Mouse (Mus musculus) hindbrain, postnatal 0 days (tissue): ENCODE results near the gene Tsks. TPM values are rescaled to one million over a fixed set of nuclear protein-coding genes. Genes with fewer than 3 reads are reported as not detected.

Source experiments
- ATAC-seq: fragments of 200-750 bp; cut with Nextera tagmentation; 2 replicates; pipeline ENCODE4 v1.8.0; 2017; ENCODE audit warnings: mild to moderate bottlenecking, moderate TSS enrichment, moderate library complexity
- DNase-seq: peaks from one replicate; pipeline ENCODE4 v3.0.0-alpha.2; 2015; ENCODE audit warnings: low spot score
- H3K27ac ChIP-seq: fragments of 300-500 bp; sonication (generic); 2 replicates; pipeline ENCODE4 v1.5.1; 2014; ENCODE audit warnings: mild to moderate bottlenecking
- H3K27me3 ChIP-seq: fragments of 300-500 bp; sonication (generic); 2 replicates; pipeline ENCODE4 v1.6.1; 2014; ENCODE audit warnings: low read length, mixed read lengths; ENCODE audit not compliant: insufficient read depth
- H3K36me3 ChIP-seq: fragments of 300-500 bp; sonication (generic); 2 replicates; pipeline ENCODE4 v1.6.1; 2014; ENCODE audit warnings: low read length, mixed read lengths; ENCODE audit not compliant: insufficient read depth
- H3K4me1 ChIP-seq: fragments of 300-500 bp; sonication (generic); 2 replicates; pipeline ENCODE4 v1.6.1; 2014; ENCODE audit warnings: antibody characterized with exemption, low read length, mixed read lengths; ENCODE audit not compliant: insufficient read depth
- H3K4me2 ChIP-seq: fragments of 300-500 bp; sonication (generic); 2 replicates; pipeline ENCODE4 v1.6.1; 2014; ENCODE audit warnings: low read depth, mild to moderate bottlenecking, low read length, moderate library complexity, mixed read lengths
- H3K4me3 ChIP-seq: fragments of 300-500 bp; sonication (generic); 2 replicates; pipeline ENCODE4 v1.5.1; 2014; ENCODE audit warnings: low read length
- H3K9ac ChIP-seq: fragments of 300-500 bp; sonication (generic); replicated peaks from 2 replicates; pipeline ENCODE4 v1.6.1; 2014; ENCODE audit warnings: mild to moderate bottlenecking, low read length, moderate library complexity, mixed read lengths
- H3K9me3 ChIP-seq: fragments of 300-500 bp; sonication (generic); 2 replicates; pipeline ENCODE4 v1.6.1; 2016; ENCODE audit warnings: low read length, mixed read lengths
- CTCF ChIP-seq: IDR thresholded peaks from 2 replicates; pipeline ENCODE4 v1.5.1; 2016; ENCODE audit warnings: antibody characterized with exemption, control low read depth, low read depth
- WGBS: fragments of 180-500 bp; shearing (Covaris S2); extraction: QIAGEN DNeasy Blood & Tissue Kit; methylation state at CpG from one replicate; pipeline ENCODE4 v1.1.7; 2014; 5-methylcytosine and 5-hydroxymethylcytosine counted together
- polyA plus RNA-seq: library from polyadenylated mRNA; unstranded; fragments of >200 nt; fragmentation: Nextera tagmentation; extraction: Ambion mirVana; gene quantifications from 2 replicates; pipeline ENCODE4 v1.2.1, GENCODE M21; 2015
- total RNA-seq: library from RNA; depleted of rRNA; stranded (reverse); fragments of >200 nt; gene quantifications from 2 replicates; pipeline ENCODE4 v1.2.3, GENCODE M21; 2014

Tsks gene
- total and polyA plus RNA-seq, 2 experiments from 2014 or later: 0.25 TPM; not detected in 1

DNA sequence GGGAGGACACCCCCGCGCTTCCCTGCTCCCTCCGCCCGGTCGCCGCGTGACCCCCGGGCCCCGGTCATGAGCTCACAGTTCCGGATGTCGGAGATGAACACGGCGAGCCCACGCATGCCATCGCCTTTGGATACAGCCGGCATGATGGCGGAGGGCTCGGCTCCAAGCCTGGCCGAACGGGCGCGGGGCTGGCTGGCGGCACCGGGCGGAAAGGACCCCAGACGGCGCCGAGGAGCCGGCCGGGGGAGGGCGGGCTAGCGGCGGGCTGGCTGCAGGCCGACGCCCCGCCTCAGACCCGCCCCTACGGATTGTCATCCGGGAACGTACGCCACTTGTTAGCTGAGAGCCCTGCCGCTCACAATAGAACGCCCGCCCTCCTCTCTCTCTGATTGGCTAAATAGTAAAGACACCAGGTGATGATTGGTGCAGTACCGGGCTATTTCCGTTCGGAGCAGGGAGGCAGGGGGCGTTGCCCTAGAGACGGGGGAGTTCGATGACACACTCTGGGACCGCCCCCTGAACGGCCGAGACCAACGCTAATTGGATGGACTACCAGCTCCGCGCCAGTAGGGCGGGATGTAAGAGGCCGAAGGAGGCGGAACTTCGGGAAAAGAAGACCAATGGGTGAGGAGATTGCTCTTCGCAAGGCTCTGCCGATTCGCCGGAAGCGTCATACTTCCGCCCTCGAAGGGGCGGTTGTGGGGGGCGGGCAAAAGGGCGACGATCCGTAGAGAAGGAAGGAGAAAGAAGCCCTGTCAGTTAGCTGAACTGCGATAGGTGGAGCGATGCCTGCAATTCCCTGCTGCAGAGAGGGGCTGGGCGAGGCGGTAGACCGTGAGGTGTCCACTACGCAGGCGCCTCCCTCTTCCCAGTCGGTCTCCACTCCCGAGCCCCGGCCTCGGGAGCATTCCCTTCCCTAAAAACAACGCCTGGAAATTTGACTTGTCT is 13.5 kb upstream of the Tsks start, which contains the start of gene Ap2a1:
Ap2a1 (minus strand) TSS at position 293 of the 948 bp plus-strand sequence.
- Histone ChIP-seq H3K9me3 (no peaks in the 10 kb centered on the region), H3K4me2 (peak within 1 kb of the TSS; percentile 82), H3K4me3 (peak within 1 kb of the TSS; percentile 92), H3K9ac (peak within 1 kb of the TSS; percentile 96), H3K27me3 (no peaks in the 10 kb centered on the region), H3K4me1 (peaks cover 13% of the 10 kb centered on the region), H3K36me3 (no peaks in the 10 kb centered on the region), H3K27ac (peak within 1 kb of the TSS; percentile 92)
- WGBS: under 1% methylated on average over 83 of the region's 84 CpGs
- DNase-seq: peak; percentile 100
- TF ChIP-seq CTCF: peak; percentile 22
- ATAC-seq: peak; percentile 99

DNA sequence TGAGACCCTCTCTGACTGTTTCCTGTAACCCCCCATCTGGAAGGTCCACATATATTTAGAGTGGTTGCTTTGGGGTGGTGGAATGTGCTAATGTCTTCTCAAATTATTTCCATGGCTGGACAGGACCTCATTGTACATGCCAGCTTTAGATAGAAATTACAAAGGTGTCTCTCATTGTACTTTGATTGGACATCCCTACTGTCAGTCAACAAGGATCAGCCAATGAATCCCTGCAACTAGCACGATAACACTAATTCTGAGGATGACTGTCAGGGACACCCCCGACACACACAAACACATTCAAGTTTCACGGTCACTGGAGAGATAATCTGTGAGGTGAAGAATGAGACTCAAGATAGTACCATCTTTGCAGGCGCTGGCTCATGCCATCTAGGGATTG is 4.3 kb upstream of the Tsks start:
- no peak for TF ChIP-seq CTCF
- Histone ChIP-seq H3K4me1 (no peaks in the 10 kb centered on the region), H3K4me2 (no peak overlapping the region), H3K27me3 (no peaks in the 10 kb centered on the region), H3K4me3 (no peak overlapping the region), H3K36me3 (no peaks in the 10 kb centered on the region), H3K27ac (no peak overlapping the region), H3K9ac (no peak overlapping the region), H3K9me3 (peaks cover 4% of the 10 kb centered on the region; the same call in 1 of the 2 replicates)
- ATAC-seq (no peak), DNase-seq (no peak)
- 92% methylated on average over 4 of the region's 4 CpGs for WGBS

DNA sequence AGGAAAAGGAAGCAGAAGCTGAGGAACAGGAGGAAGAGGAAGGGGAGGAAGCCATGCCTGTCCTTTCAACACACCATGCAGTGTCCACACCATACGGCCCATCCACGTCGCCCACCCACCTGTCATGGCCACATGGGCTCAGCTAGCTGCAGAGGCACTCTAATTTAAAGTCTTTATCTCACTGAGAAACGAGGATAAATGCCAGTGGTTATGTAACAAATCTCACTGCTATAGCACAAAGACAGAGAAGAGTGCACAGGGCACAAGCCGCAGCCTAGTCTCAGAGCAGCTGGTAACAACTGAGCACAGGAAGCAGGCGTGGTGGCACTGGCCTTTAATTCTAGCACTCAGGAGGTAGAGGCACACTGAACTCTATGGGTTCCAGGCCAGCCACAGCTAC is 6.9 kb downstream of the Tsks start:
- Histone ChIP-seq H3K4me2 (no peak overlapping the region), H3K4me1 (0 out of 2 replicates have a peak, but pooled peaks cover 6% of the 10 kb centered on the region), H3K9ac (no peak overlapping the region), H3K27me3 (peaks cover 6% of the 10 kb centered on the region), H3K27ac (no peak overlapping the region), H3K4me3 (no peak overlapping the region), H3K36me3 (no peaks in the 10 kb centered on the region), H3K9me3 (no peaks in the 10 kb centered on the region)
- DNase-seq (no peak), ATAC-seq (no peak)
- no peak for TF ChIP-seq CTCF
- 74% methylated on average over 6 of the region's 6 CpGs for WGBS

DNA sequence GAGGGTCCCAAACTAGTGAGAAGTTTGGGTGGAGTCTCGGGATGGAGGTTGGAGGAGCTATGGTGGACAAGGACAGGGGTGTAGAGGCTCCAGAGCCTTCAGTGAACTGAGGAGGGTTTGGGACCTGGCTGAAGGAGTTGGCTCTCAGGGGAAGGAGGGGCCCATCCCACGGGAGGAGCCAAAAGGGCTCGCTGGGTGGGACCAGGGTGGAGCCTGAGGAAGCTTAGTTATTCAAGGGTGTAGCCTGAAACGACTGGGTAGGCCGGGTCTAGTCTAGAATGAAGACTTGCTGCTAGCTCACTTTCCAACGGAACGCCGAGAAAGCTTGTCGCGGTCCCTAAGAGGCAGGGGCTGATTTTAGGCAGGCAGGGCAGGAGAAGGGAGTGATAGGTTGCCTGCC is 9.0 kb downstream of the Tsks start:
- H3K27me3 ChIP-seq: peaks cover 6% of the 10 kb centered on the region
- ATAC-seq (peak; percentile 10; the same call in 1 of the 2 replicates), DNase-seq (peak; percentile 28)
- H3K36me3 ChIP-seq: no peaks in the 10 kb centered on the region
- H3K4me3 ChIP-seq: peak overlapping the region; percentile 46
- peak overlapping the region; percentile 93 for H3K4me2 ChIP-seq
- 3% methylated on average over 10 of the region's 10 CpGs for WGBS
- no peak overlapping the region; the same call in 1 of the 2 replicates for H3K9ac ChIP-seq
- H3K27ac ChIP-seq: peak overlapping the region; percentile 9; the same call in 1 of the 2 replicates
- no peak for TF ChIP-seq CTCF
- H3K9me3 ChIP-seq: no peaks in the 10 kb centered on the region
- H3K4me1 ChIP-seq: 0 out of 2 replicates have a peak, but pooled peaks cover 6% of the 10 kb centered on the region

DNA sequence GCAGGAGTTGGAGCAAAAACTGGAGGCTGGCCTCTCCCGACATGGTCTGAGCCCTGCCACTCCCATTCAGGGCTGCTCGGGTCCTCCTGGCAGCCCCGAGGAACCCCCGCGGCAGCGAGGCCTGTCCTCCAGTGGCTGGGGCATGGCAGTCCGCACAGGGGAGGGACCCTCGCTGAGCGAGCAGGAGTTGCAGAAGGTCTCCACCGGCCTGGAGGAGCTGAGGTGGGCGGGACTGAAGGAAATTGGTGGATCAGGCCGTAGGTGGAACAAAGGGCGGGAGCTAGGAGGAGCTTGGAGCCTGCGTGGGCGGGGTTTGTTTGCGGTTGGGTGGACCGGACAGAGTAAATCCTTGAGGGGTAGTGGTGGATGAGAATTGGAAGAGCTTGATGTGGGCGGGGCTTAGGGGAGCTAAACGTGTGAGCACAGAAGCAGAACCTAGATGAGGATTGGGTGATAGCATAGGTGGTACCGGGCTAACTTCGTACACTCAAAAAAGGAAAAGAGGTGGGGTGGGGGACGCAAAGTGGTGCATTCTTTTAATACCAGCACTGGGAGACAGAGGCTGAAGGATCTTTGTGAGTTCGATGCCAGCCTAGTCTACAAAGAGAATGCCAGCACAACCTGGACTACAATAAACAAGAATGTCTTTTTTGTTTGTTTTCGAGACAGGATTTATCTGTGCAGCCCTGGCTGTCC is 9.8 kb downstream of the Tsks start:
- H3K4me1 ChIP-seq: 0 out of 2 replicates have a peak, but pooled peaks cover 6% of the 10 kb centered on the region
- peak overlapping the region; percentile 93 for H3K4me2 ChIP-seq
- TF ChIP-seq CTCF: no peak
- peak overlapping the region; percentile 46 for H3K4me3 ChIP-seq
- ATAC-seq (peak; percentile 88), DNase-seq (peak; percentile 91)
- peak overlapping the region; percentile 51 for H3K9ac ChIP-seq
- H3K36me3 ChIP-seq: no peaks in the 10 kb centered on the region
- WGBS: 8% methylated on average over 24 of the region's 24 CpGs
- peak overlapping the region; percentile 9; the same call in 1 of the 2 replicates for H3K27ac ChIP-seq
- H3K9me3 ChIP-seq: no peaks in the 10 kb centered on the region
- H3K27me3 ChIP-seq: peaks cover 6% of the 10 kb centered on the region

DNA sequence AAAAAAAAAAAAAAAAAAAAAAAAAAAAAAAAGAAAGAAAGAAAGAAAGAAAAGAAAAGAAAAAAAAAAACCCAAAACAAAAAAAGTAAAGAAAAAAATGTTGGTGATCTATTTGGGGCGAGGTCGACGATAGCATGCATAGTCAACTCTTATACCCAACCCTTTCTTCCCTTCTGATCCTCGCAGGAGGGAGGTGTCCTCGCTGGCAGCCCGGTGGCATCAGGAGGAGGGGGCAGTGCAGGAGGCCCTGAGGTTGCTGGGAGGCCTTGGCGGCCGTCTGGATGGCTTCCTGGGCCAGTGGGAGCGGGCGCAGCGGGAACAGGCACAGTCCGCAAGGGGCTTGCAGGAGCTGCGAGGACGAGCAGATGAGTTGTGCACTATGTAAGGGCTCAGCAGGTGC is 10.6 kb downstream of the Tsks start:
- ATAC-seq (no peak), DNase-seq (no peak)
- peaks cover 6% of the 10 kb centered on the region for H3K27me3 ChIP-seq
- H3K36me3 ChIP-seq: no peaks in the 10 kb centered on the region; the same call in 1 of the 2 replicates
- H3K4me2 ChIP-seq: no peak overlapping the region
- WGBS: 49% methylated on average over 14 of the region's 14 CpGs
- no peak overlapping the region for H3K9ac ChIP-seq
- no peak overlapping the region for H3K4me3 ChIP-seq
- H3K9me3 ChIP-seq: no peaks in the 10 kb centered on the region
- 0 out of 2 replicates have a peak, but pooled peaks cover 6% of the 10 kb centered on the region for H3K4me1 ChIP-seq
- H3K27ac ChIP-seq: 0 out of 2 replicates have a peak overlapping the region, but pooled peaks have one; percentile 2
- TF ChIP-seq CTCF: no peak
